Mouse (Mus musculus) G1E (cell line): Measurements from ENCODE around the gene Crb3. TPM values are rescaled to one million over a fixed set of nuclear protein-coding genes. Genes with fewer than 3 reads are reported as not detected.
"Not testable (repeated sequence)": the region's sequence is repeated elsewhere in the genome, so short reads cannot be mapped to it uniquely, and the experiment has no call there.

Experiments used
- ATAC-seq: 2 replicates; pipeline ENCODE4 v1.8.0; 2016; ENCODE audit warnings: mild to moderate bottlenecking; ENCODE audit not compliant: insufficient number of reproducible peaks, poor library complexity, low FRiP score, severe bottlenecking; ENCODE audit errors: extremely low read depth
- DNase-seq: peaks from one replicate; pipeline ENCODE4 v3.0.0; 2012; ENCODE audit warnings: low spot score
- H3K27me3 ChIP-seq: 2 replicates; pipeline ENCODE4 v1.6.1; 2012; ENCODE audit warnings: mild to moderate bottlenecking, low read length, inconsistent platforms; ENCODE audit not compliant: insufficient read depth
- H3K36me3 ChIP-seq: replicated peaks from 2 replicates; pipeline ENCODE3; 2012; ENCODE audit warnings: mild to moderate bottlenecking, inconsistent platforms
- H3K4me1 ChIP-seq: 2 replicates; pipeline ENCODE4 v1.6.1; 2012; ENCODE audit warnings: low read depth, low read length, inconsistent platforms, mixed read lengths; ENCODE audit not compliant: insufficient read depth
- H3K4me3 ChIP-seq: 2 replicates; pipeline ENCODE4 v1.5.1; 2012; ENCODE audit warnings: low read depth, mild to moderate bottlenecking, inconsistent platforms, low read length, moderate library complexity, mixed read lengths
- H3K9me3 ChIP-seq: replicated peaks from 2 replicates; pipeline ENCODE4 v1.6.1; 2012; ENCODE audit warnings: inconsistent platforms
- CTCF ChIP-seq: IDR thresholded peaks from 2 replicates; pipeline ENCODE4 v1.5.1; 2012; ENCODE audit warnings: low read depth, low read length, inconsistent platforms, mixed read lengths
- GATA1 ChIP-seq: IDR thresholded peaks from 2 replicates; pipeline ENCODE4 v1.6.1; 2012; ENCODE audit warnings: borderline replicate concordance, low read length, inconsistent platforms, mixed read lengths
- GATA2 ChIP-seq: IDR thresholded peaks from 2 replicates; pipeline ENCODE4 v1.6.1; 2012; ENCODE audit warnings: low read depth, low read length, inconsistent platforms, borderline replicate concordance
- POLR2AphosphoS5 ChIP-seq: IDR thresholded peaks from 2 replicates; pipeline ENCODE4 v1.6.1; 2012; ENCODE audit warnings: low read depth, low read length, inconsistent platforms; ENCODE audit not compliant: insufficient replicate concordance
- TAL1 ChIP-seq: conservative IDR thresholded peaks from 2 replicates; pipeline ENCODE4 v1.6.1; 2012; ENCODE audit warnings: low read depth, low read length, inconsistent platforms, mixed read lengths
- polyA plus RNA-seq: library from polyadenylated mRNA; stranded (reverse); fragments of >175 nt; gene quantifications from 2 replicates; pipeline ENCODE4 v1.2.3, GENCODE M21; 2012
- total RNA-seq, 2 experiments: library from RNA; stranded (forward) in 1 of 2; stranded (reverse) in 1 of 2; fragments of 200-1000 nt in 1 of 2; fragments of >200 nt in 1 of 2; fragmentation: Nextera tagmentation in 1 of 2; gene quantifications; 2 replicates each; pipeline ENCODE4 v1.2.3; 2014 to 2017

Crb3 gene
- total and polyA plus RNA-seq, 3 experiments = 0.23 to 0.33 TPM; not detected in 1

- no peak for ATAC-seq
- TF ChIP-seq CTCF = no peak
- no peak for TF ChIP-seq POLR2AphosphoS5
- no peak for TF ChIP-seq GATA1
- no peak for TF ChIP-seq GATA2
- no peak for TF ChIP-seq TAL1
Measured at GRCm38 (mm10) chr17:57041554-57041953, 17.4 kb upstream of the Crb3 start, which contains the start of gene Slc25a41. Gene Slc25a41 (minus strand): TSS chr17:57041654.

GRCm38 (mm10) chr17:57047406-57047805 is 11.5 kb upstream of the Crb3 start:
- DNase-seq (no peak), ATAC-seq (peak; percentile 54; the same call in 1 of the 2 replicates)
- Histone ChIP-seq H3K4me3 (no peak overlapping the region), H3K4me1 (peaks cover 4% of the 10 kb centered on the region; the same call in 1 of the 2 replicates), H3K27me3 (peaks cover 25% of the 10 kb centered on the region), H3K36me3 (peaks cover 2% of the 10 kb centered on the region), H3K9me3 (no peaks in the 10 kb centered on the region)
- TF ChIP-seq GATA1 (no peak), GATA2 (no peak), CTCF (no peak), TAL1 (no peak)

More at GRCm38 (mm10) chr17:57041554-57041953, 17.4 kb upstream of the Crb3 start, which contains the start of gene Slc25a41:
- no peak for DNase-seq
- H3K9me3 ChIP-seq = 0 out of 2 replicates have a peak, but pooled peaks cover 2% of the 10 kb centered on the region
- H3K4me3 ChIP-seq = no peak within 1 kb of the TSS
- peaks cover 12% of the 10 kb centered on the region for H3K4me1 ChIP-seq
- peaks cover 62% of the 10 kb centered on the region for H3K27me3 ChIP-seq
- no peaks in the 10 kb centered on the region for H3K36me3 ChIP-seq

- TF ChIP-seq POLR2AphosphoS5 (no peak), GATA1 (no peak), TAL1 (no peak), GATA2 (no peak), CTCF (no peak)
- H3K9me3 ChIP-seq = no peaks in the 10 kb centered on the region
- H3K27me3 ChIP-seq = peaks cover 23% of the 10 kb centered on the region
- ATAC-seq (no peak), DNase-seq (no peak)
- H3K36me3 ChIP-seq = peaks cover 14% of the 10 kb centered on the region
- no peak overlapping the region for H3K4me3 ChIP-seq
- H3K4me1 ChIP-seq = peaks cover 4% of the 10 kb centered on the region; the same call in 1 of the 2 replicates
Measured at GRCm38 (mm10) chr17:57048816-57049215, 10.1 kb upstream of the Crb3 start.

GRCm38 (mm10) chr17:57051679-57052078 is 7.2 kb upstream of the Crb3 start:
- DNase-seq, H3K4me3 ChIP-seq, H3K4me1 ChIP-seq, H3K9me3 ChIP-seq: not testable (repeated sequence)
- Histone ChIP-seq H3K27me3 (peaks cover 18% of the 10 kb centered on the region), H3K36me3 (peaks cover 19% of the 10 kb centered on the region)
- ATAC-seq = peak; percentile 28; the same call in 1 of the 2 replicates

- peaks cover 35% of the 10 kb centered on the region for H3K27me3 ChIP-seq
- ATAC-seq (no peak), DNase-seq (no peak)
- no peak overlapping the region for H3K4me3 ChIP-seq
- H3K9me3 ChIP-seq = no peaks in the 10 kb centered on the region
- H3K36me3 ChIP-seq = peaks cover 19% of the 10 kb centered on the region
- peaks cover 28% of the 10 kb centered on the region for H3K4me1 ChIP-seq
- TF ChIP-seq GATA1 (no peak), TAL1 (no peak), CTCF (no peak)
Measured at GRCm38 (mm10) chr17:57056246-57056645, 2.7 kb upstream of the Crb3 start.

- TF ChIP-seq GATA2 = no peak
- Histone ChIP-seq H3K9me3 (no peaks in the 10 kb centered on the region), H3K4me3 (peak within 1 kb of the TSS; percentile 74), H3K4me1 (peaks cover 41% of the 10 kb centered on the region), H3K27me3 (peaks cover 59% of the 10 kb centered on the region), H3K36me3 (peaks cover 2% of the 10 kb centered on the region)
- ATAC-seq (no peak), DNase-seq (peak; percentile 49)
Measured at GRCm38 (mm10) chr17:57059486-57059977, 627 bp downstream of the Crb3 start, which contains the start of gene Slc25a23. Gene Slc25a23 (minus strand): TSS chr17:57059863.

- DNase-seq (peak; percentile 88), ATAC-seq (peak; percentile 81)
- peaks cover 46% of the 10 kb centered on the region for H3K4me1 ChIP-seq
- peaks cover 64% of the 10 kb centered on the region for H3K27me3 ChIP-seq
- H3K4me3 ChIP-seq = peak overlapping the region; percentile 74
- TF ChIP-seq TAL1 = no peak
- peak; percentile 85; the same call in 1 of the 2 replicates for TF ChIP-seq GATA2
- TF ChIP-seq POLR2AphosphoS5 = no peak
- TF ChIP-seq GATA1 = no peak
- TF ChIP-seq CTCF = peak; percentile 52
- H3K36me3 ChIP-seq = peaks cover 2% of the 10 kb centered on the region
- no peaks in the 10 kb centered on the region for H3K9me3 ChIP-seq
Measured at GRCm38 (mm10) chr17:57060231-57060801, 1.4 kb downstream of the Crb3 start.
